Mouse (Mus musculus): ENCODE measurements at regions not wholly inside any gene's neighbourhood (a gene's known extent, or its start where the extent isn't known, plus 50 kb on each side); places are given as distances from the start of the nearest gene placed in this dataset.

- H3K4me1 ChIP-seq (ENCODE audit: control insufficient read depth, insufficient read depth, low read length) = no peaks in the 10 kb centered on the region
- H3K9me3 ChIP-seq (replicated peaks; ENCODE audit: control insufficient read depth, insufficient read depth, low read length, poor library complexity, severe bottlenecking) = no peaks in the 10 kb centered on the region
- H3K27me3 ChIP-seq (ENCODE audit: control insufficient read depth, insufficient read depth, low read length, poor library complexity, severe bottlenecking) = no peaks in the 10 kb centered on the region
- no peaks in the 10 kb centered on the region for H3K36me3 ChIP-seq (ENCODE audit: control insufficient read depth, insufficient read depth, low read length, poor library complexity, severe bottlenecking)
- TF ChIP-seq POLR2A (IDR thresholded peaks at IDR 0.05; ENCODE audit: insufficient read depth, low read length) (no peak), CTCF (IDR thresholded peaks at IDR 0.05; ENCODE audit: low read depth, low read length) (no peak), EP300 (IDR thresholded peaks at IDR 0.05; ENCODE audit: insufficient read depth, low read depth, low read length) (no peak)
- no peak overlapping the region for H3K9ac ChIP-seq (ENCODE audit: low read depth, poor library complexity, severe bottlenecking)
- H3K4me3 ChIP-seq (ENCODE audit: low read depth, low read length) = no peak overlapping the region
- H3K27ac ChIP-seq (ENCODE audit: insufficient read depth, low read length) = no peak overlapping the region
These were observed 69.0 kb upstream of the Atrnl1 start for GRCm38 (mm10) chr19:57541693-57542314.

- TF ChIP-seq EP300 (IDR thresholded peaks at IDR 0.05; ENCODE audit: insufficient read depth, low read depth, low read length) (no peak), CTCF (IDR thresholded peaks at IDR 0.05; ENCODE audit: low read depth, low read length) (no peak), POLR2A (IDR thresholded peaks at IDR 0.05; ENCODE audit: insufficient read depth, low read length) (no peak)
These were observed 68.3 kb upstream of the Atrnl1 start for GRCm38 (mm10) chr19:57542506-57542905.

GRCm38 (mm10) chr19:57543681-57544214, 67.1 kb upstream of the Atrnl1 start:
- Histone ChIP-seq H3K4me3 (ENCODE audit: low read depth, low read length) (no peak overlapping the region), H3K9me3 (replicated peaks; ENCODE audit: control insufficient read depth, insufficient read depth, low read length, poor library complexity, severe bottlenecking) (no peaks in the 10 kb centered on the region), H3K36me3 (ENCODE audit: control insufficient read depth, insufficient read depth, low read length, poor library complexity, severe bottlenecking) (no peaks in the 10 kb centered on the region), H3K9ac (ENCODE audit: low read depth, poor library complexity, severe bottlenecking) (no peak overlapping the region), H3K27me3 (ENCODE audit: control insufficient read depth, insufficient read depth, low read length, poor library complexity, severe bottlenecking) (no peaks in the 10 kb centered on the region), H3K4me1 (ENCODE audit: control insufficient read depth, insufficient read depth, low read length) (no peaks in the 10 kb centered on the region), H3K27ac (ENCODE audit: insufficient read depth, low read length) (no peak overlapping the region)
- no peak for TF ChIP-seq POLR2A (IDR thresholded peaks at IDR 0.05; ENCODE audit: insufficient read depth, low read length)
- peak; percentile 2 for TF ChIP-seq CTCF (IDR thresholded peaks at IDR 0.05; ENCODE audit: low read depth, low read length)

More at GRCm38 (mm10) chr19:57542506-57542905, 68.3 kb upstream of the Atrnl1 start:
- no peak overlapping the region for H3K9ac ChIP-seq (ENCODE audit: low read depth, poor library complexity, severe bottlenecking)
- H3K27me3 ChIP-seq (ENCODE audit: control insufficient read depth, insufficient read depth, low read length, poor library complexity, severe bottlenecking) = no peaks in the 10 kb centered on the region
- H3K4me3 ChIP-seq (ENCODE audit: low read depth, low read length) = no peak overlapping the region
- H3K9me3 ChIP-seq (replicated peaks; ENCODE audit: control insufficient read depth, insufficient read depth, low read length, poor library complexity, severe bottlenecking) = no peaks in the 10 kb centered on the region
- H3K4me1 ChIP-seq (ENCODE audit: control insufficient read depth, insufficient read depth, low read length) = no peaks in the 10 kb centered on the region
- no peaks in the 10 kb centered on the region for H3K36me3 ChIP-seq (ENCODE audit: control insufficient read depth, insufficient read depth, low read length, poor library complexity, severe bottlenecking)
- no peak overlapping the region for H3K27ac ChIP-seq (ENCODE audit: insufficient read depth, low read length)

GRCm38 (mm10) chr19:57544229-57544879, 66.5 kb upstream of the Atrnl1 start:
- Histone ChIP-seq H3K27me3 (ENCODE audit: control insufficient read depth, insufficient read depth, low read length, poor library complexity, severe bottlenecking) (no peaks in the 10 kb centered on the region), H3K9me3 (replicated peaks; ENCODE audit: control insufficient read depth, insufficient read depth, low read length, poor library complexity, severe bottlenecking) (no peaks in the 10 kb centered on the region), H3K36me3 (ENCODE audit: control insufficient read depth, insufficient read depth, low read length, poor library complexity, severe bottlenecking) (no peaks in the 10 kb centered on the region), H3K9ac (ENCODE audit: low read depth, poor library complexity, severe bottlenecking) (no peak overlapping the region), H3K27ac (ENCODE audit: insufficient read depth, low read length) (no peak overlapping the region), H3K4me3 (ENCODE audit: low read depth, low read length) (no peak overlapping the region), H3K4me1 (ENCODE audit: control insufficient read depth, insufficient read depth, low read length) (no peaks in the 10 kb centered on the region)
- TF ChIP-seq CTCF (IDR thresholded peaks at IDR 0.05; ENCODE audit: low read depth, low read length) (no peak), POLR2A (IDR thresholded peaks at IDR 0.05; ENCODE audit: insufficient read depth, low read length) (no peak), EP300 (IDR thresholded peaks at IDR 0.05; ENCODE audit: insufficient read depth, low read depth, low read length) (no peak)

GRCm38 (mm10) chr19:57545071-57545470, 65.8 kb upstream of the Atrnl1 start:
- no peak overlapping the region for H3K9ac ChIP-seq (ENCODE audit: low read depth, poor library complexity, severe bottlenecking)
- no peaks in the 10 kb centered on the region for H3K9me3 ChIP-seq (replicated peaks; ENCODE audit: control insufficient read depth, insufficient read depth, low read length, poor library complexity, severe bottlenecking)
- no peaks in the 10 kb centered on the region for H3K4me1 ChIP-seq (ENCODE audit: control insufficient read depth, insufficient read depth, low read length)
- H3K27ac ChIP-seq (ENCODE audit: insufficient read depth, low read length) = no peak overlapping the region
- TF ChIP-seq EP300 (IDR thresholded peaks at IDR 0.05; ENCODE audit: insufficient read depth, low read depth, low read length) = no peak
- no peak for TF ChIP-seq CTCF (IDR thresholded peaks at IDR 0.05; ENCODE audit: low read depth, low read length)
- TF ChIP-seq POLR2A (IDR thresholded peaks at IDR 0.05; ENCODE audit: insufficient read depth, low read length) = no peak
- H3K4me3 ChIP-seq (ENCODE audit: low read depth, low read length) = no peak overlapping the region
- no peaks in the 10 kb centered on the region for H3K27me3 ChIP-seq (ENCODE audit: control insufficient read depth, insufficient read depth, low read length, poor library complexity, severe bottlenecking)
- H3K36me3 ChIP-seq (ENCODE audit: control insufficient read depth, insufficient read depth, low read length, poor library complexity, severe bottlenecking) = no peaks in the 10 kb centered on the region

- no peaks in the 10 kb centered on the region for H3K9me3 ChIP-seq (replicated peaks; ENCODE audit: control insufficient read depth, insufficient read depth, low read length, poor library complexity, severe bottlenecking)
- no peak overlapping the region for H3K4me3 ChIP-seq (ENCODE audit: low read depth, low read length)
- no peak overlapping the region for H3K27ac ChIP-seq (ENCODE audit: insufficient read depth, low read length)
- H3K9ac ChIP-seq (ENCODE audit: low read depth, poor library complexity, severe bottlenecking) = no peak overlapping the region
- H3K4me1 ChIP-seq (ENCODE audit: control insufficient read depth, insufficient read depth, low read length) = no peaks in the 10 kb centered on the region
- H3K27me3 ChIP-seq (ENCODE audit: control insufficient read depth, insufficient read depth, low read length, poor library complexity, severe bottlenecking) = no peaks in the 10 kb centered on the region
- TF ChIP-seq CTCF (IDR thresholded peaks at IDR 0.05; ENCODE audit: low read depth, low read length) (no peak), POLR2A (IDR thresholded peaks at IDR 0.05; ENCODE audit: insufficient read depth, low read length) (no peak), EP300 (IDR thresholded peaks at IDR 0.05; ENCODE audit: insufficient read depth, low read depth, low read length) (no peak)
- no peaks in the 10 kb centered on the region for H3K36me3 ChIP-seq (ENCODE audit: control insufficient read depth, insufficient read depth, low read length, poor library complexity, severe bottlenecking)
These were observed 64.8 kb upstream of the Atrnl1 start for GRCm38 (mm10) chr19:57546039-57546438.

All from ES-Bruce4 (cell line).